Mouse (Mus musculus): ENCODE measurements at regions not wholly inside any gene's neighbourhood (a gene's known extent, or its start where the extent isn't known, plus 50 kb on each side); places are given as distances from the start of the nearest gene placed in this dataset.

DNA sequence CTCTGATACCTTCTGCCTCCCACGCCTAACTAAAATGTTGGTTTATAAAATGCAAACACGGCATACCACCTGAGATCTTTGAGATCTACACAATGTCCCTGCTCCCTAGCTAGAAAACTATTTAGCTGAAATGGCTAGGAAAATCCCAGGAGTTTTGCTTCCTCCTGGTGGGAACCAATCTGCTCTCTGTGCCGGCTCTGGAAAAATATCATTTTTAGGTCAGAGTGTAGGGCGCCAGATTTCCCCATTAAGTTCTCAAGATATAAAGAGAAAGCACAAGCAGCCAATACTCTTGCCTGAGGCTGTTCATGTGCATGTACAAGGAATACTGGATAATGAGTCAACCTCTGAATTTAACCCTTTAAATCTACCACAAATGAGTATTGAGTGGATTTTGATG, 301.0 kb downstream of the 9330182O14Rik start:
- TF ChIP-seq CTCF (IDR thresholded peaks at IDR 0.05; ENCODE audit: low read depth), result no peak
- no peak for TF ChIP-seq EP300 (IDR thresholded peaks at IDR 0.05; ENCODE audit: low read depth)

Data from heart, postnatal 0 days (tissue).